15 mouse cellular contexts compared by ENCODE assay signal in genomic region chr6:101272256-101272655, GRCm38 (mm10).
DNase-seq lines count a peak whose midpoint lies in the region; ATAC-seq and TF ChIP-seq lines count a peak whose summit lies in the region.
"Had no signal": no experiment of that assay in that cellular context is flagged by ENCODE, and none has a peak within 500 bp of the region (broad histone marks: within the 10 kb centered on the region; RNA-seq: fewer than 3 reads in every experiment).

No protein-coding gene starts in this region.

- no peak for DNase-seq in kidney, adult 2 months
- DNase-seq in kidney, postnatal 36 days = no peak
- peak; percentile 66 for DNase-seq in ES-CJ7 (ENCODE audit: low read depth, low spot score)
- no peak for DNase-seq in MEL (ENCODE audit: low read depth, low spot score)
- DNase-seq in layer of hippocampus, postnatal 36 days = no peak
- DNase-seq in limb, embryonic 10.5 days (ENCODE audit: low spot score) = no peak
- DNase-seq: cerebellum, adult 9-10 months; embryo, embryonic 11 days; right cerebral cortex, postnatal 4 days; thymus, postnatal 36 days had no signal

- H3K36me3 ChIP-seq in kidney, adult 2 months (ENCODE audit: control insufficient read depth, insufficient read depth, low read length) = no peaks in the 10 kb centered on the region
- H3K36me3 ChIP-seq in MEL (ENCODE audit: control insufficient read depth in 1 of 2, insufficient read depth in 2 of 2, low read length in 2 of 2) = peaks cover 0 to 18% of the 10 kb centered on the region in 2 experiments; a peak in 2 of 4 replicates
- no peaks in the 10 kb centered on the region for H3K36me3 ChIP-seq in intestine, postnatal 0 days (ENCODE audit: control insufficient read depth, insufficient read depth)
- H3K36me3 ChIP-seq in limb, embryonic 10.5 days = peaks cover 5% of the 10 kb centered on the region; the same call in 1 of the 2 replicates
- H3K36me3 ChIP-seq: neural tube, embryonic 12.5 days had no signal

- H3K4me2 ChIP-seq in intestine, postnatal 0 days (replicated peaks; ENCODE audit: low read depth) = peak overlapping the region; percentile 32; the same call in 1 of the 2 replicates
- H3K4me2 ChIP-seq: hindbrain, embryonic 14.5 days; neural tube, embryonic 12.5 days had no signal

- TF ChIP-seq CTCF in kidney, adult 2 months (conservative IDR thresholded peaks at IDR 0.05; ENCODE audit: insufficient read depth, insufficient read length, low read depth, low read length) = no peak
- no peak for TF ChIP-seq CTCF in MEL (IDR thresholded peaks at IDR 0.05 in 2 of 3, conservative IDR thresholded peaks at IDR 0.05 in 1 of 3; ENCODE audit: control insufficient read depth in 1 of 3, insufficient read depth in 1 of 3, low read depth in 2 of 3, low read length in 3 of 3, poor library complexity in 1 of 3, severe bottlenecking in 1 of 3)
- TF ChIP-seq CTCF in intestine, postnatal 0 days (IDR thresholded peaks at IDR 0.05; ENCODE audit: low read depth) = no peak

- WGBS in kidney, adult 2 months = 37% methylated on average over 4 of the region's 4 CpGs
- WGBS in intestine, postnatal 0 days = 22% methylated on average over 4 of the region's 4 CpGs
- WGBS in limb, embryonic 10.5 days = 11% methylated on average over 4 of the region's 4 CpGs

- no peak overlapping the region for H3K4me3 ChIP-seq in kidney, adult 2 months (ENCODE audit: insufficient read depth, low read depth, low read length)
- H3K4me3 ChIP-seq in MEL (ENCODE audit: control insufficient read depth in 1 of 2, insufficient read depth in 1 of 2, low read depth in 2 of 2, low read length in 2 of 2) = peak overlapping the region; percentile 27 to 41
- H3K4me3 ChIP-seq in intestine, postnatal 0 days (ENCODE audit: low read depth, low read length) = no peak overlapping the region
- no peak overlapping the region for H3K4me3 ChIP-seq in limb, embryonic 10.5 days
- H3K4me3 ChIP-seq: neural tube, embryonic 12.5 days had no signal

- ATAC-seq in intestine, postnatal 0 days = no peak
- ATAC-seq: CD4-positive, CD25-positive, alpha-beta regulatory T cell, adult 4 months; midbrain, embryonic 16.5 days had no signal

- H3K9me3 ChIP-seq in MEL (replicated peaks; ENCODE audit: insufficient read depth, low read length) = no peaks in the 10 kb centered on the region
- H3K9me3 ChIP-seq in intestine, postnatal 0 days (ENCODE audit: control insufficient read depth) = no peaks in the 10 kb centered on the region
- no peaks in the 10 kb centered on the region for H3K9me3 ChIP-seq in limb, embryonic 10.5 days (replicated peaks)
- H3K9me3 ChIP-seq: neural tube, embryonic 12.5 days had no signal

- peaks cover 18% of the 10 kb centered on the region; the same call in 1 of the 2 replicates for H3K4me1 ChIP-seq in kidney, adult 2 months (ENCODE audit: control insufficient read depth, insufficient read depth, low read length)
- H3K4me1 ChIP-seq in MEL (ENCODE audit: control insufficient read depth in 1 of 2, insufficient read depth in 2 of 2, low read length in 2 of 2) = peaks cover 16% of the 10 kb centered on the region in 2 experiments
- peaks cover 15% of the 10 kb centered on the region for H3K4me1 ChIP-seq in intestine, postnatal 0 days (replicated peaks; ENCODE audit: control insufficient read depth, insufficient read depth, low read length)
- peaks cover 61% of the 10 kb centered on the region for H3K4me1 ChIP-seq in limb, embryonic 10.5 days

- TF ChIP-seq POLR2A in kidney, adult 2 months (IDR thresholded peaks at IDR 0.05; ENCODE audit: low read depth, low read length) = no peak
- no peak for TF ChIP-seq POLR2A in MEL (IDR thresholded peaks at IDR 0.05; ENCODE audit: control insufficient read depth in 1 of 2, insufficient read depth in 1 of 2, low read depth in 1 of 2, low read length in 2 of 2, poor library complexity in 1 of 2)

- no peak for TF ChIP-seq EP300 in MEL (IDR thresholded peaks at IDR 0.05; ENCODE audit: low read depth in 1 of 2, low read length in 2 of 2)

- peak overlapping the region; percentile 52 for H3K9ac ChIP-seq in MEL (ENCODE audit: control insufficient read depth, low read depth, low read length, poor library complexity, severe bottlenecking)
- no peak overlapping the region for H3K9ac ChIP-seq in intestine, postnatal 0 days (ENCODE audit: low read depth, low read length)
- H3K9ac ChIP-seq: hindbrain, embryonic 14.5 days; neural tube, embryonic 12.5 days had no signal

- no peaks in the 10 kb centered on the region for H3K27me3 ChIP-seq in kidney, adult 2 months (replicated peaks; ENCODE audit: control insufficient read depth, insufficient read depth, low read length)
- H3K27me3 ChIP-seq in MEL (ENCODE audit: control insufficient read depth in 1 of 2, insufficient read depth in 2 of 2, low read length in 2 of 2) = no peaks in the 10 kb centered on the region
- peaks cover 6% of the 10 kb centered on the region; the same call in 1 of the 2 replicates for H3K27me3 ChIP-seq in intestine, postnatal 0 days (replicated peaks; ENCODE audit: control insufficient read depth, insufficient read depth, low read length)
- 0 out of 2 replicates have a peak, but pooled peaks cover 3% of the 10 kb centered on the region for H3K27me3 ChIP-seq in limb, embryonic 10.5 days (ENCODE audit: low read depth, poor library complexity, severe bottlenecking)
- H3K27me3 ChIP-seq: neural tube, embryonic 12.5 days had no signal

- no peaks in the 10 kb centered on the region for H3K79me2 ChIP-seq in MEL (ENCODE audit: control insufficient read depth, insufficient read depth, low read length, poor library complexity)

- peak overlapping the region; percentile 13; the same call in 1 of the 2 replicates for H3K27ac ChIP-seq in kidney, adult 2 months (ENCODE audit: insufficient read depth, low read depth, low read length)
- peak overlapping the region; percentile 88 for H3K27ac ChIP-seq in MEL (ENCODE audit: control insufficient read depth, low read depth, low read length)
- no peak overlapping the region for H3K27ac ChIP-seq in intestine, postnatal 0 days (ENCODE audit: low read depth, low read length)
- no peak overlapping the region for H3K27ac ChIP-seq in limb, embryonic 10.5 days
- H3K27ac ChIP-seq: hindbrain, embryonic 14.5 days; neural tube, embryonic 12.5 days had no signal

- no peak for TF ChIP-seq RAD21 in MEL (IDR thresholded peaks at IDR 0.05; ENCODE audit: low read depth, low read length)

TF ChIP-seq in MEL, 35 proteins besides CTCF, POLR2A, EP300 and RAD21:
- no peak for TF ChIP-seq CHD2 (IDR thresholded peaks at IDR 0.05; ENCODE audit: low read length)
- TF ChIP-seq NELFE (IDR thresholded peaks at IDR 0.05; ENCODE audit: low read depth, low read length) = peak; percentile 2; the same call in 1 of the 2 replicates
- no peak for TF ChIP-seq ZC3H11A (IDR thresholded peaks at IDR 0.05; ENCODE audit: low read depth, low read length)
- 0 out of 2 replicates have a peak, but pooled peaks have one; percentile 7 for TF ChIP-seq MYC (IDR thresholded peaks at IDR 0.05; ENCODE audit: low read depth, low read length)

Comparison
In these comparisons a context has a peak if more than half of its experiments do, and no peak if none do; other contexts are left out.
1. H3K27ac ChIP-seq: peak in kidney, adult 2 months (single experiment) and MEL (single experiment); none in intestine, postnatal 0 days (single experiment) and limb, embryonic 10.5 days (single experiment).
2. H3K4me3 ChIP-seq: peak in MEL (2 of 2); none in kidney, adult 2 months (single experiment), intestine, postnatal 0 days (single experiment) and limb, embryonic 10.5 days (single experiment).